Mouse (Mus musculus) MEL (cell line): ENCODE data around the gene Zfp804a.

Experiments used
- CTCF ChIP-seq, 3 experiments: IDR thresholded peaks in 2 of 3; conservative IDR thresholded peaks in 1 of 3; 2 replicates each; pipeline ENCODE4 v1.5.1; 2011 to 2012; ENCODE audit warnings: low read length in 3 of 3, low read depth in 2 of 3, mild to moderate bottlenecking in 2 of 3, improper control_type of control experiment in 1 of 3, inconsistent platforms in 1 of 3, mixed read lengths in 1 of 3, moderate library complexity in 1 of 3; ENCODE audit not compliant: control insufficient read depth in 1 of 3, insufficient read depth in 1 of 3, poor library complexity in 1 of 3, severe bottlenecking in 1 of 3
- MAFK ChIP-seq: IDR thresholded peaks from 2 replicates; pipeline ENCODE4 v1.6.1; 2011; ENCODE audit warnings: low read depth, mild to moderate bottlenecking, low read length, improper control_type of control experiment, borderline replicate concordance
- MEF2A ChIP-seq: IDR thresholded peaks from 2 replicates; pipeline ENCODE4 v1.6.1; 2014; ENCODE audit warnings: low read depth, mild to moderate bottlenecking, inconsistent platforms, low read length, improper control_type of control experiment; ENCODE audit not compliant: poor library complexity, insufficient replicate concordance, severe bottlenecking; ENCODE audit errors: extremely low read depth
- RAD21 ChIP-seq: IDR thresholded peaks from 2 replicates; pipeline ENCODE4 v1.6.1; 2011; ENCODE audit warnings: mild to moderate bottlenecking, low read depth, low read length, improper control_type of control experiment
- USF2 ChIP-seq, 2 experiments: IDR thresholded peaks; 2 replicates each; pipeline ENCODE4 v1.6.1; 2011 to 2012; ENCODE audit warnings: improper control_type of control experiment in 2 of 2, low read length in 2 of 2, borderline replicate concordance in 1 of 2, inconsistent platforms in 1 of 2, low read depth in 1 of 2, mild to moderate bottlenecking in 1 of 2; ENCODE audit not compliant: insufficient read depth in 1 of 2
- ZC3H11A ChIP-seq: IDR thresholded peaks from 2 replicates; pipeline ENCODE4 v1.6.1; 2012; ENCODE audit warnings: low read depth, mild to moderate bottlenecking, inconsistent platforms, low read length, improper control_type of control experiment

DNA sequence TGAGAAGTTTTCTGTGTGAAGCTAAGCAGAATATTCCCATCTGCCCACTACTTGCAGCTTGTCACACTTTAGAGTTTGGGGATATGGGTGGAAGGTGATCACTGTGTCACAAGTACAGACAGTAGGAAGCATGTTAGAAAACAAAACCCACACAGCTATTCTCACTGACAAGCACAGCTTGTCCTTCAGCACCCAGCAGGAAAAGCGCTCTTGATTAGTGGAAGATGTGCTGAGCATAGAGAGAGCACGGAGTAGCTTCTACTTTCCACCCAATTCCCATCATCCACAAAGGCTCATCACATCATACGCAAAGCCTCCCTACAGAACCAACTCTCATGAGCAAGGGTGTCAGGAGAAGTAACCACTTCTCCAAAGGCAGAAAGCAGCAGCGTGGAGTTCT lies 1.4 kb downstream of the Zfp804a start:
- TF ChIP-seq CTCF (IDR thresholded peaks at IDR 0.05 in 2 of 3, conservative IDR thresholded peaks at IDR 0.05 in 1 of 3; ENCODE audit: control insufficient read depth in 1 of 3, insufficient read depth in 1 of 3, low read depth in 2 of 3, low read length in 3 of 3, poor library complexity in 1 of 3, severe bottlenecking in 1 of 3) (no peak), MAFK (no peak), ZC3H11A (no peak), USF2 (IDR thresholded peaks at IDR 0.05; ENCODE audit: borderline replicate concordance in 1 of 2, insufficient read depth in 1 of 2, low read depth in 1 of 2, low read length in 2 of 2) (no peak), RAD21 (no peak), MEF2A (no peak)
